Mouse (Mus musculus) naive thymus-derived CD4-positive, alpha-beta T cell, adult 5 months (primary cell): ENCODE results near the gene Uba5. TPM values are rescaled to one million over a fixed set of nuclear protein-coding genes. Genes with fewer than 3 reads are reported as not detected.

Source experiments
- polyA plus RNA-seq: library from polyadenylated mRNA; unstranded; fragments of 100-300 nt; shearing (Covaris generic); gene quantifications from one replicate; pipeline ENCODE4 v1.2.1, GENCODE M21; 2017

The Uba5 gene
- 27.8 TPM for polyA plus RNA-seq

DNA sequence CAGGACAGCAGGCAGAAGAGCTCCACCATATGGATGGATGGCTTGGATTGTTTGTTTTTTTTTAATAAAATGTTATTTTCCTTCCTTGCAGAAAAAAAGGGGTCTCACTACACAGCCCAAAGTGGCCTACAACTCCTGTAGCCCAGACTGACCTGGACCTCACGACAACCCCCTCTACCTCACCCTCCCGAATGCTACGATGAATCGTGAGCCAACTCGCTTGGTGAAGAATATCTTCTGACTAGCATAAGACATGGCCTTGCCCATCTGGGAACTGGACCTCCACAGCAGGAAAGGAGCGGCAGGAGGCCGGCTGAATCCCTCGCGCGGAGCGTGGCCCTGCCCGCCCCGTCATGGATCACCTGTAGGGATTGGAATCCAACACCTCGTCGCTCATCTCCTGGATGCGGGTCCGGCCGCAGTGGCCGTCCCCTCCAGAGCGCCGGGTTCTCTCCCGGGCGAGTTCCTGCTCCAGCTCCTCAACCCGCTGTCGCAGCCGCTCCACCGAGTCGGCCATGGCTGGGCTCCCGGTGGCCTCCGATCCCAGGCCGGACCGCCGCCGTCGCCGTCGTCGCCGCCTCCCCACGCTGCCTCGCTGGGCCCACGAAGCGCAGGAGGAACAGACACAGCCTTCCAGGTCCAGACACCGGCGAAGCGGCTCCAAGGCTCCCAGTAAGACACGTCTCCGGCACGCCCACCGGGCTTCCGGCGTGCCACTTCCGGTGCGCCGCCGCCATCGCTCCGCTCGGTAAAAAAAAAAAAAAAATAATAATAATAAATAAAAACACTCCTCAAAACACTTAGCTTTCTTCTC lies at the start of gene Uba5:
Gene Uba5 (minus strand): TSS at position 705 of the 814 bp plus-strand sequence.

GRCm38 (mm10) chr9:104063244-104063961 lies 469 bp upstream of the Uba5 start, which contains the start of gene Acad11:
TSS of gene Acad11 (plus strand) at chr9:104063377.

GRCm38 (mm10) chr9:104040362-104040761 lies 22.6 kb downstream of the Uba5 start, which contains the start of gene Gm28305:
TSS of gene Gm28305 (plus strand) at chr9:104040662.

DNA sequence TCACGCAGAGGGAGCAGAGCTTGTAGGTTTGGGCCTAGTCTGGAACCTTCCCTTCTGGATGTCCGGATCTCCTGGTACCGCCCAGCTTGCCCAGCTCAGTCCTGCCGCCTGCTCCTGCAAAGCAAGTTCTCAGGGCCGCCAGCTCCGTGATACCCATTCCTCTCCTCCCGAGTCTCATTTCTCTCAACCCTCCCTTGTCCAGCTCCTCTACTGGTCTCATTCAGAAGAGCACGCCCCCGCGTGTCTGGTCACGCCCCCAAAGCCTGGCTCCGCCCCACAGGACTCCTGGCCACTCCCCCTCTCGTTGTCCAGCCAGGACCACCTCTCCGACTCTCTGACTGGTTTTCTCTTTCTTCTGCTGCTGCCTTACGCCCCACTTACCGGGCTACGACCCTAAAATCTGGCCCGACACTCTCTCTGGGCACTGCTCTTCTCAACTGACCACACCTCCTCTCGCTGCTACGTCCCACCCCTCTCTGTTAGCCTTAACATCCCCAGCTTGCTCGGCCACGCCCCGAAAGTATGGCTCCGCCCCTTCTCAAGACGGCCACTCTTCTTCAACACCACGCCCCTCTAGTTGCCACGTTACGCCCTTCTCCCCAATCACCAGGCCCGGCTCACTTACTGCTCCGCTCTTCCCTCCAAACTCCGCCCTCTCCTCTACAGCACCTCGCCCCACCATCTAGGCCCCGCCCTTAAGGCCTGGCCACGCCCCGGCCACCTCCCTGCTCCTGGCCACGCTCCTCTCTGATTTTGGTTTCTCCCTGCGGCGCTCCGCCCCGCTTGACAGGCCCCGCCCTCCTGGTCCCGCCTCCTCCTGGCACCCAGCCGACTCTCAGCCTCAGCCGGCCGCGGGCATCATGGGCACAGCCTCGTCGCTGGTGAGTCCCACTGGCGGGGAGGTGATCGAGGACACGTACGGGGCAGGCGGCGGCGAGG lies 60.7 kb downstream of the Uba5 start, which contains the start of gene Nphp3:
Gene Nphp3 (plus strand): TSS at position 624 of the 939 bp plus-strand sequence.

Other genes with a start within 250 kb of the Uba5 start
- gene Nphp3, start 60.6 kb downstream of the Uba5 start, polyA plus RNA-seq: 2.4 TPM
- gene Gm28305, start 22.5 kb downstream of the Uba5 start, polyA plus RNA-seq: not detected
- gene Acad11, start 243 bp upstream of the Uba5 start, polyA plus RNA-seq: 9.9 TPM
- gene Ackr4, start 63.8 kb upstream of the Uba5 start, polyA plus RNA-seq: 0.20 TPM
- gene Dnajc13, start 199.8 kb upstream of the Uba5 start, polyA plus RNA-seq: 51.4 TPM